Mouse (Mus musculus): ENCODE measurements around the gene Vmn2r95. TPM values are rescaled to one million over a fixed set of nuclear protein-coding genes. Genes with fewer than 3 reads are reported as not detected.
"Not testable (repeated sequence)": the region's sequence is repeated elsewhere in the genome, so short reads cannot be mapped to it uniquely, and the experiment has no call there.

Gene Vmn2r95
- polyA plus RNA-seq (2014; fragmentation: Nextera tagmentation; extraction: Ambion mirVana): not detected in 2 replicates

GRCm38 (mm10) chr17:18423778-18424177 is at the start of gene Vmn2r95:
Vmn2r95 (plus strand) TSS chr17:18424078.
- Histone ChIP-seq H3K4me1 (ENCODE audit: control insufficient read depth, insufficient read depth, low read length) (no peaks in the 10 kb centered on the region), H3K9me3 (ENCODE audit: control insufficient read depth, low read length) (no peaks in the 10 kb centered on the region), H3K4me3 (ENCODE audit: low read depth, low read length) (no peak within 1 kb of the TSS), H3K27me3 (ENCODE audit: control insufficient read depth, insufficient read depth, low read length) (no peaks in the 10 kb centered on the region), H3K36me3 (ENCODE audit: control insufficient read depth, insufficient read depth, low read length) (no peaks in the 10 kb centered on the region), H3K4me2 (ENCODE audit: low read depth, severe bottlenecking) (no peak within 1 kb of the TSS), H3K9ac (ENCODE audit: low read length) (no peak within 1 kb of the TSS), H3K27ac (replicated peaks; ENCODE audit: low read depth, low read length) (no peak within 1 kb of the TSS)
- DNase-seq (ENCODE audit: low spot score): no peak
- 31% methylated on average over 1 of the region's 1 CpGs for WGBS
- ATAC-seq (ENCODE audit: insufficient number of reproducible peaks, low FRiP score, low TSS enrichment, low read depth): no peak

GRCm38 (mm10) chr17:18455619-18456140 is 31.8 kb downstream of the Vmn2r95 start:
- Histone ChIP-seq H3K27ac (replicated peaks; ENCODE audit: low read depth, low read length) (no peak overlapping the region), H3K4me1 (ENCODE audit: control insufficient read depth, insufficient read depth, low read length) (no peaks in the 10 kb centered on the region), H3K9ac (ENCODE audit: low read length) (no peak overlapping the region), H3K36me3 (ENCODE audit: control insufficient read depth, insufficient read depth, low read length) (no peaks in the 10 kb centered on the region), H3K4me2 (ENCODE audit: low read depth, severe bottlenecking) (no peak overlapping the region), H3K9me3 (ENCODE audit: control insufficient read depth, low read length) (no peaks in the 10 kb centered on the region), H3K27me3 (ENCODE audit: control insufficient read depth, insufficient read depth, low read length) (no peaks in the 10 kb centered on the region), H3K4me3 (ENCODE audit: low read depth, low read length) (no peak overlapping the region)
- ATAC-seq (ENCODE audit: insufficient number of reproducible peaks, low FRiP score, low TSS enrichment, low read depth) (no peak), DNase-seq (ENCODE audit: low spot score) (no peak)
- WGBS: 84% methylated on average over 3 of the region's 3 CpGs

DNA sequence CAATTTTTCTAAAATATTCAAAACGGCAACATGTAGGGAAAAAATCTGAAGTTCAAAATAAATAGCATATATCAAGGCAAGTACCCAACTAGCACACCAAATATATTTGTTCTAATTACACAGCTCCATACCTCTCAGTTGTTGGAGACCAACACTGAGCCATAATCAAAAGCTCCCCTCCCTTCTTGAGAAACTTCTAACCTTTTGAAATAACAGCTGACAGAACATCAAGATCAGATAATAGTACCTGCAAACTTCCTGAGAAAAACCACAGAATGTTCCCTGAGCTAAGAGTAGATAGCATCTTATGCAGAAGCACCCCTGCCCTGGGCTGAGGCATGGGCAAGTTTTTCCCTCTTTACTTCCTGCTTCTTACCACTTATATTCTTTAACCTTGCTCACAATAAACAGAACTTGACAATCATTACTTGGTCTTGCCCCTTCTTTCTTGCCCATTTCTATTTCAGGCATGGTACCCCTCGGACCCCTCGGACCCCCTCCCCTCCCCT is 34.3 kb downstream of the Vmn2r95 start:
- WGBS: 94% methylated on average over 3 of the region's 3 CpGs
- not testable (repeated sequence) for H3K9ac ChIP-seq (ENCODE audit: low read length); H3K4me1 ChIP-seq (ENCODE audit: control insufficient read depth, insufficient read depth, low read length); H3K4me3 ChIP-seq (ENCODE audit: low read depth, low read length); H3K4me2 ChIP-seq (ENCODE audit: low read depth, severe bottlenecking); H3K36me3 ChIP-seq (ENCODE audit: control insufficient read depth, insufficient read depth, low read length); H3K9me3 ChIP-seq (ENCODE audit: control insufficient read depth, low read length); ATAC-seq (ENCODE audit: insufficient number of reproducible peaks, low FRiP score, low TSS enrichment, low read depth); H3K27me3 ChIP-seq (ENCODE audit: control insufficient read depth, insufficient read depth, low read length); DNase-seq (ENCODE audit: low spot score); H3K27ac ChIP-seq (replicated peaks; ENCODE audit: low read depth, low read length)

DNA sequence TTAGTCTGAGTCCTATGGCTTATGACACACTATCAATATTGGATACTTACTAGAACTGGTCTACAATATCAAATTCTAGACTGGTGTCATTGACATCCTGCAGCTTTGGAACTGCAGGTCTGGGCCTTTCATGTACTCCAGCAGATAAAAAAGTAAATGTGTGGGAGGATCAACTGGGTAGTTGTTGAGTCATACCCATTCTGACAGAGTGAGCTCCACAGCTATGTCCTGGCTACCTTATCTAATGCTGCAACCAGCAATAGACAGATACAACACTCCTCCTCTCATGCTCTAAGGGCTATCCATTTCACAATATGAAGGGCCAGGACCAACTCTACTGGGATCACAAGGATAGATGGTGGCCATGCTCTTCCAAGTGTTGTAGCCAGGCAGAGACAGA is 38.8 kb downstream of the Vmn2r95 start:
- no peaks in the 10 kb centered on the region for H3K4me1 ChIP-seq (ENCODE audit: control insufficient read depth, insufficient read depth, low read length)
- H3K36me3 ChIP-seq (ENCODE audit: control insufficient read depth, insufficient read depth, low read length): no peaks in the 10 kb centered on the region
- no peak overlapping the region for H3K4me2 ChIP-seq (ENCODE audit: low read depth, severe bottlenecking)
- ATAC-seq (ENCODE audit: insufficient number of reproducible peaks, low FRiP score, low TSS enrichment, low read depth): no peak
- no peaks in the 10 kb centered on the region for H3K9me3 ChIP-seq (ENCODE audit: control insufficient read depth, low read length)
- no peak overlapping the region for H3K27ac ChIP-seq (replicated peaks; ENCODE audit: low read depth, low read length)
- no peak overlapping the region for H3K4me3 ChIP-seq (ENCODE audit: low read depth, low read length)
- H3K9ac ChIP-seq (ENCODE audit: low read length): no peak overlapping the region
- no peak for DNase-seq (ENCODE audit: low spot score)
- no peaks in the 10 kb centered on the region for H3K27me3 ChIP-seq (ENCODE audit: control insufficient read depth, insufficient read depth, low read length)

- no peak for DNase-seq (ENCODE audit: low spot score)
- H3K4me1 ChIP-seq (ENCODE audit: control insufficient read depth, insufficient read depth, low read length): no peaks in the 10 kb centered on the region
- H3K36me3 ChIP-seq (ENCODE audit: control insufficient read depth, insufficient read depth, low read length): no peaks in the 10 kb centered on the region
- ATAC-seq (ENCODE audit: insufficient number of reproducible peaks, low FRiP score, low TSS enrichment, low read depth): no peak
- H3K9ac ChIP-seq (ENCODE audit: low read length): no peak overlapping the region
- no peak overlapping the region for H3K4me2 ChIP-seq (ENCODE audit: low read depth, severe bottlenecking)
- H3K9me3 ChIP-seq (ENCODE audit: control insufficient read depth, low read length): no peaks in the 10 kb centered on the region; the same call in 1 of the 2 replicates
- no peaks in the 10 kb centered on the region for H3K27me3 ChIP-seq (ENCODE audit: control insufficient read depth, insufficient read depth, low read length)
- H3K4me3 ChIP-seq (ENCODE audit: low read depth, low read length): no peak overlapping the region
- WGBS: 63% methylated on average over 1 of the region's 1 CpGs
- H3K27ac ChIP-seq (replicated peaks; ENCODE audit: low read depth, low read length): no peak overlapping the region
These were observed 56.0 kb downstream of the Vmn2r95 start for GRCm38 (mm10) chr17:18479885-18480284.

Other genes starting within 250 kb of the Vmn2r95 start
- not detected in 2 replicates for gene Vmn2r94, start 146.3 kb upstream of the Vmn2r95 start, polyA plus RNA-seq (2014; fragmentation: Nextera tagmentation; extraction: Ambion mirVana)
- gene Vmn2r93, start 126.0 kb upstream of the Vmn2r95 start, polyA plus RNA-seq (2014; fragmentation: Nextera tagmentation; extraction: Ambion mirVana): not detected in 2 replicates
- not detected in 2 replicates for gene Vmn2r96, start 149.1 kb downstream of the Vmn2r95 start, polyA plus RNA-seq (2014; fragmentation: Nextera tagmentation; extraction: Ambion mirVana)

Data from limb, embryonic 11.5 days (tissue).